Mouse (Mus musculus): ENCODE measurements around the gene Slc25a26. TPM values are rescaled to one million over a fixed set of nuclear protein-coding genes. Genes with fewer than 3 reads are reported as not detected.
A peak's percentile ranks its signal among the peaks of the same experiment; 100 is the strongest.

Gene Slc25a26
- polyA plus RNA-seq, 1 experiment, result not detected

GRCm38 (mm10) chr6:94647574-94648430 lies 147.7 kb downstream of the Slc25a26 start:
- peak overlapping the region; percentile 65 for H3K27ac ChIP-seq (ENCODE audit: insufficient read depth, low read depth, low read length)
- H3K4me1 ChIP-seq (ENCODE audit: control insufficient read depth, insufficient read depth, low read length), result peaks cover 25% of the 10 kb centered on the region
- no peak overlapping the region for H3K4me3 ChIP-seq (ENCODE audit: insufficient read depth, low read depth, low read length)
- 21% methylated on average over 10 of the region's 10 CpGs for WGBS
- TF ChIP-seq POLR2A (IDR thresholded peaks at IDR 0.05; ENCODE audit: insufficient read depth, low read depth, low read length) (no peak), CTCF (IDR thresholded peaks at IDR 0.05; ENCODE audit: insufficient read depth, low read depth, low read length) (no peak)

GRCm38 (mm10) chr6:94648496-94648895 lies 148.4 kb downstream of the Slc25a26 start:
- WGBS, result 58% methylated on average over 4 of the region's 4 CpGs
- Histone ChIP-seq H3K27ac (ENCODE audit: insufficient read depth, low read depth, low read length) (no peak overlapping the region), H3K4me3 (ENCODE audit: insufficient read depth, low read depth, low read length) (no peak overlapping the region), H3K4me1 (ENCODE audit: control insufficient read depth, insufficient read depth, low read length) (peaks cover 25% of the 10 kb centered on the region)
- TF ChIP-seq CTCF (IDR thresholded peaks at IDR 0.05; ENCODE audit: insufficient read depth, low read depth, low read length) (no peak), POLR2A (IDR thresholded peaks at IDR 0.05; ENCODE audit: insufficient read depth, low read depth, low read length) (no peak)

- Histone ChIP-seq H3K27ac (ENCODE audit: insufficient read depth, low read depth, low read length) (no peak overlapping the region), H3K4me3 (ENCODE audit: insufficient read depth, low read depth, low read length) (no peak overlapping the region), H3K4me1 (ENCODE audit: control insufficient read depth, insufficient read depth, low read length) (peaks cover 25% of the 10 kb centered on the region)
- TF ChIP-seq CTCF (IDR thresholded peaks at IDR 0.05; ENCODE audit: insufficient read depth, low read depth, low read length) (no peak), POLR2A (IDR thresholded peaks at IDR 0.05; ENCODE audit: insufficient read depth, low read depth, low read length) (no peak)
- WGBS, result 78% methylated on average over 1 of the region's 1 CpGs
Observed at GRCm38 (mm10) chr6:94649637-94650036, 149.5 kb downstream of the Slc25a26 start.

GRCm38 (mm10) chr6:94651541-94651940 lies 151.4 kb downstream of the Slc25a26 start:
- Histone ChIP-seq H3K4me1 (ENCODE audit: control insufficient read depth, insufficient read depth, low read length) (peaks cover 24% of the 10 kb centered on the region), H3K27ac (ENCODE audit: insufficient read depth, low read depth, low read length) (no peak overlapping the region), H3K4me3 (ENCODE audit: insufficient read depth, low read depth, low read length) (no peak overlapping the region)
- 87% methylated on average over 17 of the region's 17 CpGs for WGBS
- TF ChIP-seq CTCF (IDR thresholded peaks at IDR 0.05; ENCODE audit: insufficient read depth, low read depth, low read length) (no peak), POLR2A (IDR thresholded peaks at IDR 0.05; ENCODE audit: insufficient read depth, low read depth, low read length) (no peak)

GRCm38 (mm10) chr6:94652659-94653213 lies 152.6 kb downstream of the Slc25a26 start:
- H3K4me3 ChIP-seq (ENCODE audit: insufficient read depth, low read depth, low read length), result no peak overlapping the region
- H3K4me1 ChIP-seq (ENCODE audit: control insufficient read depth, insufficient read depth, low read length), result peaks cover 21% of the 10 kb centered on the region
- no peak overlapping the region for H3K27ac ChIP-seq (ENCODE audit: insufficient read depth, low read depth, low read length)
- TF ChIP-seq POLR2A (IDR thresholded peaks at IDR 0.05; ENCODE audit: insufficient read depth, low read depth, low read length), result no peak
- TF ChIP-seq CTCF (IDR thresholded peaks at IDR 0.05; ENCODE audit: insufficient read depth, low read depth, low read length), result no peak
- WGBS, result 74% methylated on average over 6 of the region's 6 CpGs

- no peak overlapping the region for H3K4me3 ChIP-seq (ENCODE audit: insufficient read depth, low read depth, low read length)
- WGBS, result 83% methylated on average over 10 of the region's 10 CpGs
- peaks cover 17% of the 10 kb centered on the region for H3K4me1 ChIP-seq (ENCODE audit: control insufficient read depth, insufficient read depth, low read length)
- H3K27ac ChIP-seq (ENCODE audit: insufficient read depth, low read depth, low read length), result no peak overlapping the region
- TF ChIP-seq POLR2A (IDR thresholded peaks at IDR 0.05; ENCODE audit: insufficient read depth, low read depth, low read length) (no peak), CTCF (IDR thresholded peaks at IDR 0.05; ENCODE audit: insufficient read depth, low read depth, low read length) (no peak)
Observed at GRCm38 (mm10) chr6:94653388-94654316, 153.5 kb downstream of the Slc25a26 start.

Other genes with a start within 250 kb of the Slc25a26 start
- 158 TPM in 1 of 2 replicates, not detected in the other for gene Magi1, start 216.4 kb upstream of the Slc25a26 start, polyA plus RNA-seq (2012; ENCODE audit: insufficient read depth, insufficient read length, low replicate concordance, missing spikeins)
- gene Lrig1, start 199.8 kb downstream of the Slc25a26 start, polyA plus RNA-seq (2012; ENCODE audit: insufficient read depth, insufficient read length, low replicate concordance, missing spikeins), result not detected in 2 replicates